Comparison of ENCODE assay signal across 26 mouse cellular contexts in genomic region chr10:56398310-56398709, GRCm38 (mm10). TPM values are rescaled to one million over a fixed set of nuclear protein-coding genes. Genes with fewer than 3 reads are reported as not detected.
"Had no signal": no experiment of that assay in that cellular context is flagged by ENCODE, and none has a peak within 500 bp of the region (broad histone marks: within the 10 kb centered on the region; RNA-seq: fewer than 3 reads in every experiment).

No protein-coding gene starts in this region.

- H3K36me3 ChIP-seq: embryonic facial prominence, embryonic 10.5 days; embryonic facial prominence, embryonic 12.5 days; embryonic facial prominence, embryonic 13.5 days; embryonic facial prominence, embryonic 15.5 days; forebrain, embryonic 10.5 days; forebrain, embryonic 12.5 days; forebrain, embryonic 15.5 days had no signal

- ATAC-seq: forebrain, embryonic 13.5 days; forebrain, embryonic 14.5 days; forebrain, embryonic 16.5 days; forebrain, postnatal 0 days had no signal

- H3K9me3 ChIP-seq: embryonic facial prominence, embryonic 10.5 days; embryonic facial prominence, embryonic 12.5 days; embryonic facial prominence, embryonic 13.5 days; embryonic facial prominence, embryonic 15.5 days; forebrain, embryonic 10.5 days; forebrain, embryonic 12.5 days; forebrain, embryonic 13.5 days; forebrain, embryonic 15.5 days had no signal

- H3K9ac ChIP-seq: embryonic facial prominence, embryonic 12.5 days; embryonic facial prominence, embryonic 13.5 days; embryonic facial prominence, embryonic 15.5 days; forebrain, embryonic 12.5 days; forebrain, embryonic 13.5 days; forebrain, embryonic 15.5 days; forebrain, postnatal 0 days had no signal

- H3K4me1 ChIP-seq: embryonic facial prominence, embryonic 10.5 days; embryonic facial prominence, embryonic 12.5 days; embryonic facial prominence, embryonic 13.5 days; embryonic facial prominence, embryonic 15.5 days; forebrain, embryonic 10.5 days; forebrain, embryonic 12.5 days; forebrain, embryonic 13.5 days; forebrain, embryonic 15.5 days had no signal

- H3K27ac ChIP-seq: embryonic facial prominence, embryonic 10.5 days; embryonic facial prominence, embryonic 12.5 days; embryonic facial prominence, embryonic 13.5 days; embryonic facial prominence, embryonic 15.5 days; forebrain, embryonic 10.5 days; forebrain, embryonic 12.5 days; forebrain, embryonic 13.5 days; forebrain, embryonic 15.5 days; gastrocnemius, adult 2 months; heart, adult 2 months had no signal

- DNase-seq: cerebellum, adult 8-10 months; cerebellum, adult 9-10 months; cerebellum, adult 9-11 months; cerebellum, postnatal 25 days; cerebellum, postnatal 36 days; embryo, embryonic 11 days; forebrain, postnatal 0 days; gastrocnemius, adult 2 months; gastrocnemius, postnatal 10 days; gastrocnemius, postnatal 14 days; gastrocnemius, postnatal 25 days; gastrocnemius, postnatal 36 days; heart, adult 11 months; heart, adult 18-20 months; heart, adult 2 months had no signal

- H3K27me3 ChIP-seq: embryonic facial prominence, embryonic 12.5 days; embryonic facial prominence, embryonic 13.5 days; embryonic facial prominence, embryonic 15.5 days; forebrain, embryonic 12.5 days; forebrain, embryonic 13.5 days; forebrain, embryonic 15.5 days had no signal

- H3K4me2 ChIP-seq: embryonic facial prominence, embryonic 12.5 days; embryonic facial prominence, embryonic 13.5 days; embryonic facial prominence, embryonic 15.5 days; forebrain, embryonic 12.5 days; forebrain, embryonic 13.5 days; forebrain, embryonic 15.5 days had no signal

- H3K4me3 ChIP-seq: embryonic facial prominence, embryonic 10.5 days; embryonic facial prominence, embryonic 12.5 days; embryonic facial prominence, embryonic 13.5 days; embryonic facial prominence, embryonic 15.5 days; erythroblast, embryonic 14.5 days; forebrain, embryonic 10.5 days; forebrain, embryonic 12.5 days; forebrain, embryonic 13.5 days; forebrain, embryonic 15.5 days; gastrocnemius, adult 2 months; heart, adult 2 months had no signal

RNA-seq across cellular contexts. Expression of gene Gja1, which starts 21.2 kb away (rescaled TPM):
- polyA plus RNA-seq: erythroblast, embryonic 14.5 days had no signal
